Mouse (Mus musculus) embryonic facial prominence, embryonic 13.5 days (tissue): ENCODE data around the gene Larp6. TPM values are rescaled to one million over a fixed set of nuclear protein-coding genes. Genes with fewer than 3 reads are reported as not detected.

Experiments used
- ATAC-seq: fragments of 200-750 bp; cut with Nextera tagmentation; 2 replicates; pipeline ENCODE4 v1.8.0; 2017; ENCODE audit warnings: low read depth; ENCODE audit not compliant: insufficient number of reproducible peaks, insufficient read depth, low FRiP score, low TSS enrichment
- H3K27ac ChIP-seq: fragments of 300-500 bp; sonication (generic); 2 replicates; pipeline ENCODE4 v1.5.1; 2015; ENCODE audit warnings: moderate library complexity, mild to moderate bottlenecking, inconsistent platforms
- H3K27me3 ChIP-seq: fragments of 300-500 bp; sonication (generic); 2 replicates; pipeline ENCODE4 v1.6.1; 2015; ENCODE audit warnings: mild to moderate bottlenecking, inconsistent platforms
- H3K36me3 ChIP-seq: fragments of 300-500 bp; sonication (generic); 2 replicates; pipeline ENCODE4 v1.6.1; 2015; ENCODE audit warnings: mild to moderate bottlenecking, inconsistent platforms
- H3K4me1 ChIP-seq: fragments of 300-500 bp; sonication (generic); 2 replicates; pipeline ENCODE4 v1.6.1; 2015; ENCODE audit warnings: inconsistent platforms
- H3K4me2 ChIP-seq: fragments of 300-500 bp; sonication (generic); 2 replicates; pipeline ENCODE4 v1.6.1; 2015; ENCODE audit warnings: moderate library complexity, mild to moderate bottlenecking, inconsistent platforms
- H3K4me3 ChIP-seq: fragments of 300-500 bp; sonication (generic); 2 replicates; pipeline ENCODE4 v1.5.1; 2015; ENCODE audit warnings: mild to moderate bottlenecking, inconsistent platforms
- H3K9ac ChIP-seq: fragments of 300-500 bp; sonication (generic); 2 replicates; pipeline ENCODE4 v1.6.1; 2015; ENCODE audit warnings: mild to moderate bottlenecking, inconsistent platforms
- H3K9me3 ChIP-seq: fragments of 300-500 bp; sonication (generic); 2 replicates; pipeline ENCODE4 v1.6.1; 2016; ENCODE audit warnings: inconsistent platforms
- WGBS: fragments of 180-500 bp; shearing (Covaris S2); methylation state at CpG from one replicate; pipeline ENCODE4 v1.1.7; 2015; ENCODE audit warnings: mixed read lengths; 5-methylcytosine and 5-hydroxymethylcytosine counted together
- polyA plus RNA-seq: library from polyadenylated mRNA; unstranded; fragments of >200 nt; fragmentation: Nextera tagmentation; extraction: Ambion mirVana; gene quantifications from 2 replicates; pipeline ENCODE4 v1.2.1, GENCODE M21; 2015

Larp6 gene
- polyA plus RNA-seq, 1 experiment from 2014 or later: 4.8 TPM

DNA sequence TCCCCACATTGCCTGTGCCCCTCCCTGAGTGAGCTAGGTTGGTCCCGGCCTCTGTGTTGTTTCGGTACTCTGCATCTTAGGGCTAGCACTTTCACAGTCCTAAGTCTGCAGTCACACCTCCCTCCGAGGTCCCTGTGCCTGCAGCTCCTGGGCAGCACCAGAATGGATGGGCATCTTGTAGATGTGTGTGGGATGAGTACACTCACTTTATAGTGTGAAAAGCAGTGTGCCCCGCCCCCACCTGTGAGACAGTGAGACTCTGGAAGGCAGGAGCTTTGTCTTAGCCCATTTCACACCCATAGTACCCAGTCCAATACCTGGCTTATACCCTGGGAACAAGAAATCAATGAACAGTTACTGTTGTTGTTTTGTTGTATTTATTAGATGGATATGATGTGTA is 2.5 kb downstream of the Larp6 start:
- H3K9ac ChIP-seq: no peak overlapping the region
- no peaks in the 10 kb centered on the region for H3K36me3 ChIP-seq
- H3K4me2 ChIP-seq: no peak overlapping the region
- no peak overlapping the region for H3K4me3 ChIP-seq
- H3K27me3 ChIP-seq: peaks cover 8% of the 10 kb centered on the region; the same call in 1 of the 2 replicates
- WGBS: 82% methylated on average over 4 of the region's 4 CpGs
- H3K9me3 ChIP-seq: no peaks in the 10 kb centered on the region
- H3K27ac ChIP-seq: no peak overlapping the region
- no peak for ATAC-seq
- H3K4me1 ChIP-seq: peaks cover 31% of the 10 kb centered on the region

DNA sequence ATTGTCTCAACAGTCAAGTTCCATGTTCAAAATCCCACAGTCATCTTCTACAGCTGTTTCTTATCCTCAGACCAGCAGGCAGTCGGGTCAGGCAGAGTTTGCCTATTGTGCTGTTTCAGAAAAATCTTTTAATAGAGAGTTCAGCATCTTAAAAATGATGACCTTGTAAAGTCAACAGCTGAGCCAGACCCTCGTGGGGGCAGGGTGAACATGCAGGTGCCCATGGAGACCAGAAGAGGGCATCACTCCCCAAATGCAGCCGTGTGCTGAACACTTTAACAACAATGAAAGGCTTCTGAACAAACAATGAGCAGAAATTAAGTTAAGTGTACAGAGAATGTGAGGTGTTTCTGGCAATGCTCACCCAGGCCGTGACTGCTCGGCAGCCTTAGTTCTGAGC is 3.0 kb downstream of the Larp6 start:
- Histone ChIP-seq H3K27me3 (peaks cover 8% of the 10 kb centered on the region; the same call in 1 of the 2 replicates), H3K36me3 (no peaks in the 10 kb centered on the region), H3K27ac (no peak overlapping the region), H3K4me2 (no peak overlapping the region), H3K4me3 (no peak overlapping the region), H3K9me3 (no peaks in the 10 kb centered on the region), H3K9ac (no peak overlapping the region), H3K4me1 (peaks cover 31% of the 10 kb centered on the region)
- WGBS: 56% methylated on average over 5 of the region's 5 CpGs
- no peak for ATAC-seq

DNA sequence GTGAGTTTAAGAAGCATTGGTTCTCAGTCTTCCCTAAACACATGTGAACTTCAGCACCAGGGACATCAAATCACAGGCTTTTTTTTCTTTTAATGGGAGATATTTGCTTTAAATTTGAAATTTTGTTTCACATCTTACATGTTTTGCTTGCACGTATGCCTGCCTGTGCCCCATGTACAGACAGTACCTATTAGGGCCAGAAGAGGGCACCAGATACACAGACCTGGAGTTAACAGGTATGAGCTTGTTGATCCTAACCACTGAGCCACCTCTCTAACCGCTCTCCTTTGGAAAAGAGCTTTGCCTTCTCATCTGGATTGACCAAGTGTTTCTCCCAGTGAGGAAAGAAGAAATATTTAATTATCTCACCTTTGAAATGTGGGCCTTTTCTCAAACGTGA is 5.5 kb downstream of the Larp6 start:
- no peak overlapping the region for H3K27ac ChIP-seq
- no peak overlapping the region for H3K4me3 ChIP-seq
- 57% methylated on average over 3 of the region's 3 CpGs for WGBS
- H3K4me1 ChIP-seq: peaks cover 21% of the 10 kb centered on the region
- no peak overlapping the region for H3K4me2 ChIP-seq
- no peak for ATAC-seq
- H3K27me3 ChIP-seq: no peaks in the 10 kb centered on the region
- no peaks in the 10 kb centered on the region for H3K36me3 ChIP-seq
- H3K9me3 ChIP-seq: no peaks in the 10 kb centered on the region
- no peak overlapping the region for H3K9ac ChIP-seq

DNA sequence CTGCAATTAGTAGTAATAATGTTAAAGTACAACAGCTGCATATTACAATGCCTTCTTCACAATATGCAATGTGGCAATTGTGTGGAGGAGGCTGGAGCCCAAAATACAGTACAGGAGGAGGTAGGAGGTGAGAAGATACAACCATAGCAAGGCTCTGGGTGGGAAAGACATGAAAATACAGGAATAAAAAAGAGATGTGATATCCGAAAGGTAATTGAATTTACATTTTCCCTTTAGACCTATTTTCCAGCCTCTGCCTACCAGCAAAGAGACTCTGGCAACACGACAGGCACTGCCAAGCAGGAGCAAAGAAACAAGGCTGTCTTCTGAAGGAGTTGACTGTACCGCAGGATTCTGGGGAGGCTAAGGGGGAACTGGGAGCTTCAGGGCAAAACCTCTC is 6.9 kb downstream of the Larp6 start:
- WGBS: 76% methylated on average over 3 of the region's 3 CpGs
- Histone ChIP-seq H3K4me1 (peaks cover 9% of the 10 kb centered on the region; the same call in 1 of the 2 replicates), H3K9ac (no peak overlapping the region), H3K9me3 (no peaks in the 10 kb centered on the region), H3K4me3 (no peak overlapping the region), H3K27me3 (no peaks in the 10 kb centered on the region), H3K36me3 (peaks cover 2% of the 10 kb centered on the region), H3K27ac (no peak overlapping the region), H3K4me2 (no peak overlapping the region)
- no peak for ATAC-seq

DNA sequence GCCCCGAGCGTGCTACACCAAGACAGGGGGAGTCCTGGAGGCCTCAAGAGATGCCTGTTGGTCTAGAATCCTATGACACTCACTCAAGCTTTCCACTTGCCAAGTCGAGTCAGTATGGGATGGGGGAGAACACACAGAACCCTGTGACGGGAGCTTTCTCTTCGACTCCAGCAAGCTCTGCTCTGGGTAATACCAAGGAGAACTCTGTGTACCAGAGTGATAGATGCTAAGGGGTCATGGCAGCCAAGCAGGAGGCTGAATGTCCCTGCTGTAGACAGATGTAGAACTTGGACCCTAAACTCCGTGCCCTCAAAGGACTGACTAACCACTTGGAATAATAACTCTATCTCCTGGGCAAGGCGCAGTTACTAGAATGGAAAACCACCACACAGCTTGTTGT is 12.2 kb downstream of the Larp6 start:
- no peak for ATAC-seq
- H3K27ac ChIP-seq: no peak overlapping the region
- H3K9ac ChIP-seq: no peak overlapping the region
- no peaks in the 10 kb centered on the region for H3K4me1 ChIP-seq
- H3K4me2 ChIP-seq: no peak overlapping the region
- 91% methylated on average over 7 of the region's 7 CpGs for WGBS
- no peak overlapping the region for H3K4me3 ChIP-seq
- peaks cover 15% of the 10 kb centered on the region for H3K36me3 ChIP-seq
- no peaks in the 10 kb centered on the region for H3K27me3 ChIP-seq
- H3K9me3 ChIP-seq: no peaks in the 10 kb centered on the region

DNA sequence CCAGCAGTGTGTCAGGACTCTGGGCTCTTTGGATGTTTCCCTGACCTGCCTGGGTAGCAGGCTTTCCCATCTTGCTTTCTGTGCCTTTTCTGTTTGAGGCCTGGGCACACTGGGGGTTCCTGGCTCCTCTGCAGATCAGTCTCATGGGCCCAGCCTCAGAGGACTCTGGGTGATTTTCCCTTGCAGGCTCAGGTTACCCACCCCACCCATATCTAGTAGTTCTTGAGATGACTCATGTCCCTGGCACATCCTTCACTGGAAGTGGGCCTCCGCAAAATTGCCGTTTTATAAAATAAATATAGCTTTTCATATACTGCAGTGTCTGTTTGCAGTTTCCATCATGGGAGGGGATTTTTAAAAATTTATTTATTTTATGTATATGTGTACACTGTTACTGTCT is 21.5 kb downstream of the Larp6 start:
- Histone ChIP-seq H3K9ac (no peak overlapping the region), H3K4me1 (no peaks in the 10 kb centered on the region), H3K4me3 (no peak overlapping the region), H3K36me3 (peaks cover 22% of the 10 kb centered on the region), H3K27me3 (no peaks in the 10 kb centered on the region), H3K9me3 (no peaks in the 10 kb centered on the region), H3K4me2 (no peak overlapping the region), H3K27ac (no peak overlapping the region)
- WGBS: 88% methylated on average over 2 of the region's 2 CpGs
- no peak for ATAC-seq

DNA sequence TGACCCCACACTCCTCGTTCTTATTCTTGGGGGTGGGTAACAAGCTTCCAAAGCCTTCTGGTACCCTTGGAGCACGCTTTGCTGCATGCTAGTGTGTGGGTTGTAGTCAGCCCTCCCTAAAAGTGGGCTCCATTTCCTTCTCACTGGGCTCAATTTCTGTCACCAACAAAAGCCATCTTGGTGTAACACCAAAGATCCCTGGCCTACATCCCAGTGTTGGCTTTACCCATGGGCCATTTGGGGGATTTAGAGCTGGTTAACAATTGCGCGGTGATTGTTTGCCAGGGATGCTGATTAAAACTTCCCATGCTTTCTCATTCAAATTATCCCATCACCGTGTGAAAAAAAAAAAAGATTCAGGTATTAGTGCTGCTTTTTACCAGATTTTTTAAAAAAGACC is 26.3 kb downstream of the Larp6 start:
- no peak overlapping the region for H3K4me3 ChIP-seq
- H3K4me1 ChIP-seq: peaks cover 11% of the 10 kb centered on the region
- no peaks in the 10 kb centered on the region for H3K9me3 ChIP-seq
- ATAC-seq: no peak
- 93% methylated on average over 5 of the region's 5 CpGs for WGBS
- no peaks in the 10 kb centered on the region for H3K27me3 ChIP-seq
- H3K9ac ChIP-seq: no peak overlapping the region
- peaks cover 14% of the 10 kb centered on the region for H3K36me3 ChIP-seq
- no peak overlapping the region for H3K27ac ChIP-seq
- H3K4me2 ChIP-seq: no peak overlapping the region

DNA sequence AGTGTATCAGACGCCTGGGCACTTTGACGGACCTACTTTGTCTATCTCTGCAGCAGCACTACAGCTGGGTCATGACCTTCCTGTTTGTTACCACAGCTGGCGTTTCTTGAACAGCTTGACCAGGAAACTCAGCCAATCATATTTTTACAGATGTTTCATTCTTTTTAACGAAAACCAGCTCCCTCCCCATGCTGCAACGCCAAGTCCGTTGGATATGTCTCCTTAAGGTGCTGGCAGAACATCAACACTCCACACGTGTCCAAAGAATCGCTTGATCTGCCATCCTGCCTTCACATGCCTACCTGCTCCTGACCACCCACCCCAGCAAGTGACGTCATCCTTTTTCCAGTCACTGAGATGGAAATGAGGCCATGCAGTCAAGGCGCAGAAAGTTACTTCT is 28.6 kb downstream of the Larp6 start:
- no peak for ATAC-seq
- Histone ChIP-seq H3K36me3 (peaks cover 14% of the 10 kb centered on the region), H3K27ac (no peak overlapping the region), H3K4me3 (no peak overlapping the region), H3K4me2 (no peak overlapping the region), H3K4me1 (peaks cover 11% of the 10 kb centered on the region), H3K27me3 (peaks cover 4% of the 10 kb centered on the region; the same call in 1 of the 2 replicates), H3K9ac (no peak overlapping the region), H3K9me3 (no peaks in the 10 kb centered on the region)
- WGBS: 68% methylated on average over 10 of the region's 10 CpGs

DNA sequence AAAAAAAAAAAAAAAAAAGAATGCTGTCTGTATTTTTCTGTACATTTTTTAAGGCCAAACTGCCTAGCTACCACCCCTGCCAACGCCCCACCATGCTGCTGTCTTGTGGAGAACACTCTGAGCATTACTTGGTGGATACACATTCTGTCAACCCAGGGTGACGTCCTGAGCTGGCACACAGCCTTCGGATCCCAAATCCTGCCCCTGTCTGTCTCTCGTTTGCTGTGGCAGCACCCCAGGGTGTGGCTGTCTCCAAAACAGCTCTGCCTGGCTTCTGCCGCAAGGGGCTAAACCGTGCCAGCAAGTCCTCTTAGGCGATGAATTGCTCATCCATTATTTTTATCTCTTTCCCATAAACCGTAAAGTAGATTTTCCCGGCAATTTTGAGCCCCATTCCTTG is 29.7 kb downstream of the Larp6 start:
- Histone ChIP-seq H3K4me2 (no peak overlapping the region), H3K9me3 (no peaks in the 10 kb centered on the region), H3K27ac (no peak overlapping the region), H3K9ac (no peak overlapping the region), H3K36me3 (peaks cover 6% of the 10 kb centered on the region), H3K4me3 (no peak overlapping the region), H3K4me1 (peaks cover 11% of the 10 kb centered on the region), H3K27me3 (peaks cover 4% of the 10 kb centered on the region; the same call in 1 of the 2 replicates)
- WGBS: 67% methylated on average over 9 of the region's 9 CpGs
- no peak for ATAC-seq

DNA sequence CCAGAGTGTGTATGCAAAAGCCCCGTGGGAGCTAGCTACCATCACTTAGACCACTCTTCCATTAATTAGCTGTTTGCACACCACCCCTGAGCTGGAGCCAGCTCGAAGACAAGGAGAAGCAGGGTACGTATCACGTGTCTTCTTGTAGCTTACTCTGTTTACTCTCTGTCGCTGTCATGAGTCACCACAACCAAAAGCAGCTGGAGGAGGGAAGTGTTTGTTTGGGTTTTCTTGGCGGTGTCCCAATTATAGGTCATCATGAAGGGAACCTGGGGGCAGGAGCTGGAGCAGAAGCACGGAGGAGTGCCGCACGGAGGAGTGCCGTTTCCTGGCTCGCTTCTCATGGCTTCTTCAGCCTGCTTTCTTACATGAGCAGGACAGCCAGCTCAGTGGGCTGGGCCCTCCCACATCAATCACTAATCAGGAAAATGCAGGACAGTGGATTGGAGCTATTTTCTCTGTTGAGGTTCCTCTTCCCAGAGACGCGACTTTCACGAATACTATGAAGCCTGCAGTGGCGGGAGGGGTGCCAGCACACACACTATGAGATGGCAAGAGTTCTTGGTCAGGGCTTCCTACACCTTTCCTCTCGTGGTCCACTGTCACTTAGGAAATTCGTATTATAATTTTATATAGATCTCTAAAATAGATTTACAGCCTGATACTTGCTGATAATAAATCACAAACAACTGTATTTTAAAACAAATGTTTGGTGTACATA is 30.6 kb downstream of the Larp6 start:
- H3K9me3 ChIP-seq: no peaks in the 10 kb centered on the region
- H3K36me3 ChIP-seq: no peaks in the 10 kb centered on the region
- ATAC-seq: no peak
- no peak overlapping the region for H3K27ac ChIP-seq
- peaks cover 11% of the 10 kb centered on the region for H3K4me1 ChIP-seq
- peak overlapping the region; percentile 42 for H3K4me2 ChIP-seq
- no peak overlapping the region for H3K9ac ChIP-seq
- H3K27me3 ChIP-seq: peaks cover 4% of the 10 kb centered on the region; the same call in 1 of the 2 replicates
- H3K4me3 ChIP-seq: no peak overlapping the region
- WGBS: 42% methylated on average over 17 of the region's 17 CpGs

DNA sequence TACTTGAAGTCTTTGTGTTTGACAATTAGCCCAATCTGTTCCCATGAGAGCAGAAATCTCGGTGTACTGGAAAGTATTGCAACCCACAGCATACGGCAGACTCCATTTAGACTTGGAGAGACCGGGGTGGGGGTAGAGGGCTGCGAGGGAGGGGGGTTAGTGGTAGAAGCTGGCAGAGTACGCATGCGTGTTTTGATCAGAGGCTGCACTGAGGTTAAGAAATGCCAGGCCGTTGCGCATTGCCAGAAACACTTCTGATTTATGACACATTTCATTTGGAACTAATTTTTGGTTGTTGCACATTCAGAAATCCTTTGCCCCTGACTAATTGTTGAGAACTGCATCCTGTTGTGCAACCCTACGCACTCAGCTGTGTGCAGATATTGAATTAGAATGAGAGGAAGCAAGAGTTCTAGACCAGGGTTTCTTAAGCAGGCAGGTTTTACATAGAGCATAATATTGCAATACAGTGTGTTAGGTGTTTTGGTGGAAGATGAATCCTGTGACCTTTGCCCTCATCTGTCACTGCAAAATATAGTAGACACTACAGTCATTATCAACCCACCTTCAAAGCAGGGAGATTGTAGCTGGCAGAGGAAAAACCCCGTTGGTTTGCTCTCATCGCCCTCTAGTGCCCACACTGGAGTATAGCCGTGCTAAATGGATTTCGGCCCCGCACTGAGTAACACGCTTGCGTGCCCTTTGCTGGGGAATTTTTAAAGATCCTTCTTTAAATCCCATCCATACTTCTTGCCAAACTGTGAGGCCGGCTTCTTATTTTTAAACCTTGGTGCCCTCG is 31.6 kb downstream of the Larp6 start:
- WGBS: 41% methylated on average over 18 of the region's 18 CpGs
- H3K27me3 ChIP-seq: peaks cover 4% of the 10 kb centered on the region; the same call in 1 of the 2 replicates
- no peak overlapping the region for H3K4me3 ChIP-seq
- no peak overlapping the region for H3K27ac ChIP-seq
- peaks cover 3% of the 10 kb centered on the region; the same call in 1 of the 2 replicates for H3K9me3 ChIP-seq
- H3K36me3 ChIP-seq: no peaks in the 10 kb centered on the region
- H3K9ac ChIP-seq: no peak overlapping the region
- no peak overlapping the region for H3K4me2 ChIP-seq
- H3K4me1 ChIP-seq: peaks cover 11% of the 10 kb centered on the region
- no peak for ATAC-seq

DNA sequence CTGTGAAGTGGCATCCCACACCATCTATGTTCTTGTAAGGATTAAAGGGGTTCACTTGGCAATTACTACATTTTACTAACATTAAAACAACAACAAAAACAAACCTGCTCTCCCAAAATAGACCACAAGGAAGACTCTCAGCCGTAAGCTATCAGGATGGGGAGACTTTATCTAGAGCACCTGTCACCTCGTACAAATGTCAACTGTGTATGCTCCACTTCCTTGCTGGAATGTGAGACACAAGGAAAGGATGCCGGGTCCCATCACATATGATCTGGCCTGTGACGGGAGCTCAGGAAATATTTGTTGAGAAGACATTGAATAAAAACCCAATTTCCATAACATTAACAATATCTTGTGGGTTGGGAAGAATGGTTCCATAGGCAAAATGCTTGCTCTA is 32.2 kb downstream of the Larp6 start:
- peaks cover 3% of the 10 kb centered on the region; the same call in 1 of the 2 replicates for H3K9me3 ChIP-seq
- no peak overlapping the region for H3K9ac ChIP-seq
- WGBS: 56% methylated on average over 4 of the region's 4 CpGs
- H3K27me3 ChIP-seq: peaks cover 4% of the 10 kb centered on the region; the same call in 1 of the 2 replicates
- no peak overlapping the region for H3K4me2 ChIP-seq
- ATAC-seq: no peak
- no peak overlapping the region for H3K27ac ChIP-seq
- H3K4me1 ChIP-seq: peaks cover 11% of the 10 kb centered on the region
- no peak overlapping the region for H3K4me3 ChIP-seq
- no peaks in the 10 kb centered on the region for H3K36me3 ChIP-seq
